Mouse (Mus musculus) cerebellum, adult 8-10 months (tissue): ENCODE data around the gene Dcaf4.

ENCODE experiments used
- DNase-seq: peaks from one replicate; pipeline ENCODE4 v3.0.0; 2022

Dcaf4 gene

DNA sequence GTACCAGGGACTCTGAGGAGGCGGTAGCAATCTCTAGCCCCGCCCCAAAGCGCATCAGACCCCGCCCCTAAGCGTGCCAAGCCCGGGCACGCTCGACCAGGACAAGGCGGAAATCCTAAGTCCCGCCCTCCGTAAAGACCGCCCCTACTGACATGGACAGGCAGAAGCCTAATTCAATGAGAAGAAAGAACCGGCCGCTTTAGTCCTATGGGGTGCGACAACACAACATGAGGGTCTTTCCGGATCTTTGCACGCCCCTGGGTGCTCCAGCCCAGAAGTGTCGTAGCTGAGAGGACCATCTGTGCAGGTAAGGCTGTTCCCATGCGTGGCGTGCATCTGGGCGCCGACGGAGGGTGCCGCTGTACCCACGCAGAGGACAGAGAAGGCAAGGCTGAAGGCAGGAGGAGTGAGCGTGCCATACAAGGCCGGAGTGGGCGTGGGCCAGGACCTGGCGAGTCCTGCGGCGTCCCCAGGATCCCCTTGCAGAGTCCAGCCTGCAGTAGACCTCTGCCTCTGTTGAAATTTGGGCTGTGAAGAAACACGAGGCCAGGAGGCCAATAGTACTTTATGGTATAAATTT is at the start of gene Dcaf4:
Dcaf4 (plus strand) TSS at position 156 of the 580 bp plus-strand sequence.
- DNase-seq, result peak; percentile 97

DNA sequence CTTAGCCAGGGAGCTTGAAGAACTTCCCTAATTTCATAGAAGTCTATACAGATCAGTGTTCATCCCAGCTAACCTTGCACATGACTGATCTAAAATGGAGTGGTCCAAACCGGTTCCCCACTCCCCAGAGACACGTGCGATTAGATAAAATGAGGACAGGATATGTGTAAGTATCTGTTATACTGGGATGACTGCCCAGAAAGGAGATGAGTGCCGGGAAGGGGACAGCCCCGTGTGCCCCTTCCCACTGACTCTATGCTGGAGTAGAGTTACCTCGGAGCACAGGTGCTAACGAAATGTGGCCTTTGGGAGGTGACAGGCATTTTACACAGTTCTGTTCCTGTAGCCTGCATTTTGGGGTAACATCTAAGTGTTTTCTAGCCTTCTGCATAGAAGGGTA is 48.5 kb upstream of the Dcaf4 start:
- no peak for DNase-seq

DNA sequence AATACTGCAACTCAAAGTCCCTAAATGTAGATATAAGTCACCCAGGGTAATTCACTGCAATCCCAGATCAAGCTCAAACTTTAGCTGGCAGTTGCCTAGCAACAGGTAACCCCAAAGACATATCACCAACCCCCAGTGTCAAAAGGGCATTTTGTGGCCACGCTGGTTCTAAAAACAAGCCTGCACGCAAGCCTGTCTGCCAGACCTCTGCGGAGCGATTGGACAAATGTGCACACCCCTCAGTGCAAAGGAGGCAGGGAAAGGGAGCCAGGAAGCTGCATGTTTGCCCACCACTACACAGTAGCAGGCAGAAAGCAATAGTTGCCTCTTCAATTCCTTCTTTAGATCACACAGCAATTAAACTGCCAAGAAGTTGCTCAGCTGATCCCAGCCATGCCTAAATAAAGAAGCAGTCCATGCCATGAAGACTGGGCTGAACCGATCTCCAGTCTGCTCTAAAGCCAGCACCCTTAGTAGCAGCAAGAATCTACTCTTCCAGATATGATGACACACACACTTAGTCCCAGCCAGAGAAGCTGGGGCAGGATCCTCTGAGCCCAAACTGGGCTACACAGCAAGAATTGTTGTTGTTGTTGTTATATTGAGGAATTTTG is 46.2 kb upstream of the Dcaf4 start:
- no peak for DNase-seq

DNA sequence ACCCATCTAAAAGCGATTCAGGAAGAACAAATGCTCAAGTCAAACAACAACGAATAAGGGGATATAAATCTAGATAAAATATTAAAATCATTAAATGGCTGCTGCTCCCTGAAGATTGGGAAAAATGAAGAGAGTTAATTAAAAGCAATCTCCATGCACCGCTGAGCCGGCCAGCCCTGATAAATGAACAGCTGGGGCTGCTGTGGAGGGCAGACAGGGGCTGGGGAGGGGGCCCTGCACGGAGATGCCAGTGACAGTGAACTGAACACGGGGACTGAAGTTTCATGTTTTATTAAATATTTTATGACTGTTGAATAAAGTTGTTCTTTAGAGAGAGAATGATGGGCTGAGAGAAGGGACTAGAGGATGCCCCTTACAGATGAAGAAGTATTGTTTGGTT is 44.8 kb upstream of the Dcaf4 start:
- DNase-seq, result no peak

DNA sequence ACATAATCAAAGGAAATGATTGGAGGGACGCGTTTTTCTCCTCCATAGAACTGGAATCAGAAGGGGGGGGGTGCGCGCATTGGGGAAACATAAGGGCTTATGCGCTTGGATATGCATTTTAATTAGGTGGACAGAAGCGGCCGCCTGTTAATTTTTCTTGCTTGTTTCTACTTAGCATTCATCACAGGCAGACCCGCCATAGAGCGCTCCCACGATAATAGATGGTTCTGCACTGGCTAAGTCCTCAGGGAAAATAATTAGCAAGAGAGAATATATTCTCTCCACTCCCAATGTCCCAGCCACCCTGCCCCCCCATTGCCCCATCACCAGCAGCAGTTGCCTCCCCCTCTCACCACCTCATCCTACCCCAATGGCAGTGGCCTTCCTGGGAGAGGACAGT is 44.0 kb upstream of the Dcaf4 start:
- no peak for DNase-seq

DNA sequence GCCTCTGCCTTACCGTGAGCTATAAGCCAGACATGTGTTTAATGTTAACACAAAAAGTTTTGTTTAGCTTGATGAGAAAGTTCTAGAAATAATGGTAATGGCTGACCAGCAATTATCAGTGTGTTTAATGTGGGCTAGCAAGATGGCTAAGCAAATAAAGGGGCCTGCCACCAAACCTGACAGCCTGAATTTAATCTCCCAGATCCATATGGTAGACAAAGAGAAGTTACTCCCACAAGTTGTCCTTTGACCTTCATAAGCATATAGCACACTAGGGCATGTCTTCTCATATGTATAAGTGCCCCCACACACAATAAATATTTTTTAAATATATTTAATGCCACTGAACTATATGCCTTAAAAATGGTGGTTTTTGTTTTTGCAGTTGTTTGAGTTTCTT is 41.1 kb upstream of the Dcaf4 start:
- DNase-seq, result no peak

DNA sequence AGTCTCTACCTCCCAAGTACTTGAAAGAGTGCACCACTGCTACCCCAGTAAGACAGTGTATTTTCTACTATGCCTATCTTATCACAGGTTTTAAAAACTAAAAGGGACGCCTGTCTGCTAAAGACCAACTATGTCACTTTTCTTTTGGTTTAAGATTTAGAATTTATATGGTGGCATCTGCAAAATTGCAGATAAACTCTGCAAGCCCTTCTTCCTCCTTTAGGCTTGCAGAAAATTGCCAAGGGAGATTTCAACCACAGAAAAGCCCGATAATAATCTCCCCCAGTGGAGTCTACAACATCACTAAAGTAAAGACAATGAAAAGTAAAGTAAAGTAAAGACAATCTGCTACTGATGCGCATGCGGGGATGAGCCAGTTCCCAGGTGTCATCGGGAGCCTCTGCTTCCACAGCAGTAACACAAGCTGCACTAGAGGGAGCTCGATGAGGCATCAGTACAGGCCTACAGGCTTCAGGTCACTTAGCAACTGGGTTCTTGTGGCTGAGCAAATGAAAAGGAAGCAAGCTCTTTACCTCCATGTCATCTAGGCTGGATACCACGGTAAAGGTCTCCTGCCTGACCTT is 40.4 kb upstream of the Dcaf4 start:
- DNase-seq, result no peak

DNA sequence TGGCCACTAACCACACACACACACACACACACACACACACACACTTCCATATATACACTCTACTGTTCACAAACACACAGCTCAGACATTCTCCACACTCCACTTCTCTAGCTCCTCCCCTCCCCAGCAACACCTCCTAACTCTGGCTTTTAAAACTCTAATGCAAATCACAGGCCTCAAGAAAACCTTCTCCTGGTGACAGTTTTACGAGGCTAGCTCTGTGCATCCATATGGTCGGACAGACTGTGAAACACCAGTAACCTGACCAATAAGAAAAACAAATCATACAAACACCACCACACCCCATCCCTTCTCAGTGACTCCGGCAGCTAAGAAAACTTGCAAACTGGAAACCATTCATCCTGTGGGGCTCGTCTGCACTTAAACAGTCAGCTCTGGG is 38.8 kb upstream of the Dcaf4 start:
- no peak for DNase-seq

DNA sequence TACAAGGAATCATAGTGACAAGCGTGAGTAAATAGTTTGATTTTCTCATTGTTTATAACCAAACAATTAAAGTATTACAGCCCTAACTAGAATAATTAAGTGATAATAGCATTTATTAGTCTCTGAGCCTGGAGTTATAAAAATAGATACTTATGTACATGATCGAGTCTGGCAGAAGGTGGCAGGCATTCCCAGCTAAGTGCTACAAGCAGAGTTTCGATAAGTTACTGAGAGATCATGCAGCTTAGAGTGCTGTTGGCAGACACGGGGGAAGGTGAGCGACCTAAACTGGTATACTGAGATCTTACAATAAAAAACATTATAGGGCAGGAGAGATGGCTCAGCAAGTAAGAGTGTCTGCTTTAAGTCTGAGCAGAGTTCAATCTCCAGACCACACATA is 36.6 kb upstream of the Dcaf4 start:
- DNase-seq, result no peak

DNA sequence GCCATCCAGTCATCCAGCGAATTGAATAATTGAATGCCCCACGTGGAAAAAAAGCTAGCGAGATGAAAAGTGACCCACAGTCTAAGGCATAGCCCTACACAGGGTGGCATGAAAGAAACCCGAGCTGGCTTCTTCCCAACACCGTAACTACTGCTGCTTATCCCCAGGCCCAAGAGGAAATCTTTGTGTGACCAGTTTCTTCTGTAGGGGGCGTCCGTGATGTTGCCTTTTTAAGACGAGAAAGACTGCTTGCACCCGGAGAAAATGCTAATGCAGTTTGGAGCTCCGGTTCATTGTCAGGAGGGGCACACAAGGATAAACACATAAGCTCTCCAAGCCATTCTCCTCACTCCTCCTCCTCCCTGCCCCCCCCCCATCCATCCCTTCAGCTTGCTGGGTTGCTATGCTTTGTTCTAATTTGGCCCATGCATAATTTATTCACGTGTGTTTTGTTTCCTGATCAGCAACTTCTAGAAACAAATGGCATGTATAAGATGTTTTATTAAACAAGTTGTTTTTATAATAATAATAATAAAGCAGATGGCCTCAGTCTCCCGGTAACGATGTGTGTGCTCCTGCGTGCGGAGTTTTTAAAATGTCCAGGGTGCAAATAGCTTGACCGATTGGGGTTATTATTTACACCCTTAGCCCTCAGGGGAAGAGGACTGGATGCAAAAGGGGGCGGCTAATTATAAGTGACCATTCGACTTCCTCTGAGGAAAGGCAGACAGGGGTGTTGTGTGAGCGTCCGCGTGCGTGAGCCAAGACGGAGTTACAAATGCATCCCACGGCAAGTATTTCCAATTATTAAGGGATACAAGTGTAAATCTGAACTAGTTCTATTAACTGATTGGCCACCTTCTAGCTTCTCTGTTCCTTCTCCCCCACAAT is 35.2 kb upstream of the Dcaf4 start:
- DNase-seq, result peak; percentile 44

DNA sequence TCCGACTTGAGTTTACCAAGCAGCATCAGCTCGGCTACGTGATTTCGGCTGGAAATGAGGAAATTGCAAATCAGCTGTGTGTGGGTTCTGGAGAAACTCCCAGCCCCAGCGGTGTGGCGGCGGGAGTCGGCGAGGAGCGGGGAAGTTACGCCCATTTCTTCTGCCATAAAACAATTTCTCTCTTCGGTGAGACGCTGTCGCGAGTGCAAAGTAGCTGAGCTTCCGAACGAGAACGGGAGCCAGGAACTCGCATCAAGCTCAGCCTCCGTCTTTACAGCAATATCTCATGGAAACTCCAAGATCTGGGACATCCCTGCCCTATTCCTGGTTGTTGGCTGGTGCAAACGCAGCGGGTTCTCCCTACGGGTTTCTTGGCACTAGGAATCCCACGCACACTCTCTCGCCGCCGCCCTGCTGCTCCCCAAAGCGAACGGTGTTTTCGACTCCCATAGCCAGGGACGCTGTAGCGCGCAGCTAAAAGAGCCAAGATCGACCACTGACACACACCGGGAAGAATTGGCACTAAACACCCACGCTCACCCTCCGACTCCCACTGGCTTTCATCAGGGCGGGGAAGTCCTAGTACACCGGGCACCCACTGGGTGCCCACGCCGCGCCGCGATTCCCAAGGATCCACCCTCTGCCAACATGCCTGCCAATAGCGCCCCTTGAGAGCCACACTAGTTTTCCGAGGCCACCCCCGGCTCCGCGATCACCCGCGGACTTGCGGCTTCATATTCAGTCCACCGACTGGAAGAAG is 34.2 kb upstream of the Dcaf4 start:
- DNase-seq, result peak; percentile 64

DNA sequence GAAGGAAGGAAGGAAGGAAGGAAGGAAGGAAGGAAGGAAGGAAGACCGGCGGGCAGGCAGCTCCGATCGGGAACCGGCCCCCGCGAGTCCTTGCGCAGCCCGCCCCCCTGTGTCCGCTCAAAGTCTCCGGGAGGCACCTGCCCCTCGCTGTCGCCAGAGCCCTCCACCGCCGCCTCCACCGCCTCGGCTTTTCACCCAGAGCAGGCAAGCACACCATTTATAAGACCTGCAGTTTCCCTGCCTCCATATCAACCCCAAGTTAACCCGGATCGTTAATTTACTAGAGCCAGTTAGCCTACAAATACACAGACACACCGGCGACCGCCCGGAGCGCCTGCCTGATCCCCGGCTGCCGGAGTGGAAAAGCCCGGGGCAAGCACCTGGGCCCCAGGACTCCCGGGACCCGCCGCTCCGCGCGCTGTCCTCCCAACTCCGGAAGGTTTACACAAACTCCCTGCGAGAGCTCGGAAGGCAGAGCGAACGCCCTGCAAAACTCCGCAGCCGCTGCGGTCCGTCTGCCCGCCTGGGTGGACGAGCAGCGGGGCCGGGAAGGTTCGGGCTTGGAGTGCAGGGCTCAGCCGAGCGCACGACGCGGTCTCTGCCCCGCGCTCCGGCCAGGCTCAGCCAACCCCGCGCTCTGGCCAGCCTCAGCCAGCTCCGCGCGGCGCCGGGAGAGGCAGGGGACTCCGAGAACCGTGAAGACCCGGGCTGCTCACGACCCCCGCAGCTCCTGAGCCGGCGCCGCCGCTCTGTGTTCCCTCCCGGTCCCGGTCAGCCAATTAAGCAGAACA is 33.4 kb upstream of the Dcaf4 start:
- DNase-seq, result peak; percentile 57

DNA sequence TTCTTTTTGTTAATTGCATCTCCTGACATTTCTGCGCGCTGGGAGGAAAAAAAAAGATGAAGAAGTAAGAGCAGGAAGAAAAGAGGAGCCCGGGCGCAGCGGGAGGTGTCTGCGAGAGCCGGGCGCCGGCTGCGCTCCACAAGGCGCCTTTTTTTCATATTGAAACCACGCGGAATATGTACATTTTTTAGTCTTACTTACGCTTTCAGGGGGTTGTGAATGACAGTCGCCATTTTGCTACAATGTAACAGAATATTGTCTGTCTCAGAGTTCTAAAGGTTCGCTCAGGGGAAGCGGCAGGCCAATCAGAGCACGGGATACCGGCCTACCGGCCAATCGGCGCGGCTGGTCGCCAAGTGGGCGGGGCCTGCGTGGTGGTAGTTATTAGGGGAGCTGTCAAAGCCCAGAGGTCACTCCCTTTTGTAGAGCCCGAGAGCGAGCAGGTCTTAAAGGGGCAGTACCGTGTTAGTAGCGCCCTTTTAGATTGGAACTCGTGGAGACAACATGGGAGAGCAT is 32.7 kb upstream of the Dcaf4 start, which contains the start of gene Dpf3:
Dpf3 (minus strand) TSS at position 241 of the 516 bp plus-strand sequence.
- peak; percentile 100 for DNase-seq

DNA sequence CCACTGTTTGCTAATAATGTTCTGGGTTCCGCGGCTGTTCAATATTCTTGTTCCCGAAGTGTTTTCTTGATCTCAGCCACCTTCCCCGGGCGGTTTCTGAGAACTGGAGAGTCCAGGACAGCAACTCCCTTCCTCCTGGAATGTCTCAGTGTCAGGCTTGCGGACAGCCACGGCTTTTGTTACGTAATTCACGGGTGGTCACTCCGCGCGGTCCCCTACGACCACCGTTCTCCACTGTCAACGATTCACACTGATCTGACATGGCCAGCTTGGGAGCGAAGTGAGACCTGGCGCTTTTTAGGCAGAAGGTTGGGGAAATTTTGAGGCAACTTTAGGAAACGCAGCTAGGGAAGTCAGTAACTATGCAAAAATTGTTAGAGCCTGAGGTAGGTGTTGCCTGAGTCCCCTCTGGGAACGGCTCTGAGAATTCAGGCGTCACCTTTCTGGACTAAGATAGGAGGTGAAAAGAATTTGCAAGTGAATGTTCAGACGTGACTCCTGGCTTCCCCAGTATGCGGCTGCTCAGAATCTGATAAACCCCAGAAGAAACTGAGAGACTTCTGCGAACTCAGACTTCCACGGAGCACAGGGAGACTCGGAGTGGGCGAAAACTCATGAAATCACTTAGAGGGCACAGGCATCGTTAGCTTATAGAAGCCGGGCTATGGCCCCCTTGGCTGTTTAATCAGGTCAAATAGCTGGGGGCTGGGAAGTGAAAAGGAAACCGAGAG is 31.9 kb upstream of the Dcaf4 start:
- peak; percentile 57 for DNase-seq

DNA sequence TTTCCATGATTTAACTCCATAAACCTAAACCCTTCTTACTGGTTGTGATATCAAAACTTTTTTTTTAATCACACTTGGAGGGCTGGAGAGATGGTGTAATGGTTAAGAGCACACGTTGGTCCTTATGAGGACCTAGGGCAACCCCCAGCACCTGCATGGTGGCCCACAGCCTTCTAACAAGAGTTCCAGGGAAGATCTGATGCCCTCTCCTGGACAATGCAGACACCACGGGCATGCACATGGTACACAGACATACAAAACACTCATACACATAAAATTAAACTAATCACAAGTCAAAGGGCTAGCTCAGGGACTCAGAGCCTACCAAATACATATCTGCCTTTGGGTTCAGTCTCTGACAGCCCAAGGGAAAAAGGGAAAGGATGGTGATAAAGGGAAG is 30.5 kb upstream of the Dcaf4 start:
- DNase-seq, result no peak

DNA sequence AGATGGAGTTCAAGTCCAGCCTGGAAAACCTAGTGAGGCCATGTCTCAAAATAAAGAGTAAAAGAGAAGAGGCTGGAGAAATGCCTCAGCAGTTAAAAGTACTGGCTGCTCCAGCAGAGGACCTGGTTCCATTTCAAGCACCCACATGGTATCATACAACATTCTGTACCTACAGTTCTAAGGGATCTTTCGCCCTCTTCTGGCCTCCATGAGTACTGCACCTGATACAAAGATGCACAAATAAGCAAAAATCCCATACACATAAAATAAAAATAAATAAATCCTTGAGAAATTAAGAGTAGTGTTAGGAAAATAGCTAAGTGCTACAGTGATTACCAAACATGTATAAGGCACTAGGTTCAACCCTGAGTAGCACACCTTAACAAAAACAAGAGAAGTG is 28.7 kb upstream of the Dcaf4 start:
- no peak for DNase-seq

DNA sequence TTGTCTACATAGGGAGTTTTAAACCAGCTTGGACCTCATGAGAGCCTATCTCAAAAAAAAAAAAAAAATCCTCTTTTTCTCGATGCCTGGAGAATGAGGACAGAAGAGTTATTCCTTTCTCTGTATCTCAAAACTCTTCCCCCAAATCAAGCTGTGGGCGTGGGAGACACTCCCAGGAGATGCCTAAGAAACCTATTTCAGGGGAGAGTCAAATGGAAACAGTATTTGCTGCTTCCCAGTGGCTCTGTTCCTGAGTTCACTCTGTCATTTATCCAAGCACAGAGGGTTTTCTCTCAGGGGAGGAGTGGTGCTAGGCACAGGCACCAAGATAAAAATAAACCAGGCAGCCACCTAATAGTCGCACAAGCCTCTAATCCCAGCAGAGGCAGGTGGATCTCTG is 27.5 kb upstream of the Dcaf4 start:
- no peak for DNase-seq

DNA sequence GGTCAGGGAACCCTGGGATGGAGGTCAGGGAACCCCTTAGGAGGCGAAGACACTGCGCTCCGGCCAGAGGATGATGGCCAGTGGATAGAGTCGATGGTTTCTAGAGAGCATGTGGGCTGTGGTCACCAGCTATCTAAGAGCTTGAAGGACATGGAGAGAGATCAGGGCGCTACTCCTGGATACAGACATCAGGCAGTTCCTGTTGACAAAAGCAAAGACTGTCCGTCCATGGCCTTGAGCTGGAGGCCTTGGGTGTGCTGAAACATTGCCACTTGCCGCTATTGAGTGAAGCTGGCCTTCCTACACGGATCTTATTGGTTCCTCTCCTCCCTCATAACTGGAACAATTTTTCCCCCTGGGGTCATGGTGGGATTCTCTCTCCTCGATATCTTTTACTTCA is 26.1 kb upstream of the Dcaf4 start:
- DNase-seq, result no peak

DNA sequence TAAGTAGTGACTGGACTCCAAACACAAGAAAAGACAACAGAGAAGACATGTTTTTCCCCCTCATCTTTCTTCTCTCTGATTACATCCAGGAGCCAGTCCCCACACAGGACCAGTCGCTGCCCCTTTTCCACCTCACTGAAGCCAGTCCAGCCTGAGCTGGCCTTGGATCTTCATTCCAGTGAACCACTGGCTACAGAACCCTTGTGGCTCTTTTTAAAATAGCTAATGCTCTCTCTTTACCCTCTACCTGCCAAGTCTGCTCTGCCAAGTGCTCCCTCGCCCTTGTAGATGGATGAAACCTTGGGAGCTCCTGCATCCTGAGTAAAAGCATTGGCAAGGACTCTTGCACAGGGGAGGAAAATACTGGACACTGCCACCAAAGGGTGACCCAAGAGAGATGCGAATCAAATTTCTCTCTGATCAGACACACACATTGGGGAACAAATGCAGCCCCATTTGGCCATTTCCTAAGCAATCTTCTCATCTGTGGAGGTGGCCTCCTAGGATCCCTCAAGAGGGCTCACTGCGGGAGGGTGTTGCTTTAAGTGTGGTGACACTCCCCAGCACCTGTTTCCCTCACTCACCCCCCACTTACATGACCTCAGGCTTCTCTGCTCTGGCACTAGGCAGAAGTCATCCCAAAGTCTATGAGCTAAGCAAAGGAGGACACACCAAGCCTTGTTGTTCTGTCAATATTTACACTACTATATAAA is 24.9 kb upstream of the Dcaf4 start:
- no peak for DNase-seq

DNA sequence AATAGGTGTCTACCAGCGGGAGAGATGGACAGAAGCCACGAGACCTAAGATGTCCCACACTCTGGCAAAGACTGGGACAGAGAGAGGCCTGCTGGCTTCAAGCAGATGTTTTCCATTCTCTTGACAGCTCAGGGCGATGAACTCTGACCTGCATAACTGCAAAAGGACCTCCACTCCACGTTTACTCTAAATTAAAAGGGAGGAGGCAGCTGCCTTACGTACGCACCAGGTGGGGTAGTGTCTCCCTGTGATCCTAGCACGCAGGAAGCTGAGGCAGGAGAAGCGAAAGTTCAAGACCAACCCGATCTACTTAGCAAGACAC is 24.3 kb upstream of the Dcaf4 start:
- DNase-seq, result no peak

DNA sequence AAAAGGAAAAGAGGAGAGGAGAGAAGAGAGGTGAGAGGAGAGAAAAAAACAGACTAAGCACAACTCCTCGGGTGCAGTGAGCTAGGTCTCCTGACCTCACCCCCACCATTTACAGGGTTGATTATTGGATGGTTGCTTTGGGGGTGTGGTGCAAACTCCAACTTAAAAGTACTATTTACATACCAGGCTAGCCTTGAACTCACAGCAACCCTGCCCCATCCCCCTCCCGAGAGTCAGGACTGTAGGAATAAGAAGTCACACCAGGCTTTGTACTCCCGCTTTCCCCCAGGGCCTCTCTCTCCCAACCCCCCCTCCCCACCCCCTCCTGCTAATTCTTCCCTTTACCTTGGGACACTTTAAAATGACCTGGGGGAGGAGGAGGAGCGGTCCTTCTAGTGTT is 23.9 kb upstream of the Dcaf4 start:
- DNase-seq, result no peak
